Mouse (Mus musculus) gastrocnemius, adult 2 months (tissue): ENCODE data around the gene Adarb2. TPM values are rescaled to one million over a fixed set of nuclear protein-coding genes. Genes with fewer than 3 reads are reported as not detected.

ENCODE experiments used
- DNase-seq: peaks from one replicate; pipeline ENCODE4 v3.0.0; 2022
- H3K27ac ChIP-seq: fragments of 200-600 bp; 2 replicates; pipeline ENCODE4 v1.8.1; 2022; ENCODE audit warnings: mild to moderate bottlenecking
- H3K4me3 ChIP-seq: fragments of 200-600 bp; 2 replicates; pipeline ENCODE4 v1.8.1; 2022; ENCODE audit warnings: mild to moderate bottlenecking, moderate library complexity
- CTCF ChIP-seq: fragments of 200-600 bp; IDR thresholded peaks from 2 replicates; pipeline ENCODE4 v1.8.1; 2022; ENCODE audit warnings: antibody characterized with exemption, mild to moderate bottlenecking, moderate library complexity
- intact Hi-C: fragments of 180-260 bp; cut with DNase I; formaldehyde crosslinking; loops from one replicate; pipeline ENCODE4 v1.15.1; 2025
- total RNA-seq, 2 experiments: library from RNA; stranded (reverse); gene quantifications; 2 replicates each; pipeline ENCODE4 v1.2.3; 2021

The Adarb2 gene
- total RNA-seq, 2 experiments from 2014 or later = not detected

- no peak overlapping the region for H3K27ac ChIP-seq
- H3K4me3 ChIP-seq = no peak overlapping the region
- no peak for TF ChIP-seq CTCF
- intact Hi-C loops = no loop called here
- no peak for DNase-seq
Observed at GRCm38 (mm10) chr13:8333589-8334455, 131.2 kb downstream of the Adarb2 start.

GRCm38 (mm10) chr13:8334580-8334979, 131.9 kb downstream of the Adarb2 start:
- intact Hi-C loops = no loop called here
- Histone ChIP-seq H3K4me3 (no peak overlapping the region), H3K27ac (no peak overlapping the region)
- TF ChIP-seq CTCF = no peak
- DNase-seq = no peak

- Histone ChIP-seq H3K27ac (no peak overlapping the region), H3K4me3 (no peak overlapping the region)
- TF ChIP-seq CTCF = no peak
- intact Hi-C loops = no loop called here
- DNase-seq = no peak
Observed at GRCm38 (mm10) chr13:8341086-8341807, 138.6 kb downstream of the Adarb2 start.

- intact Hi-C loops = no loop called here
- DNase-seq = no peak
- no peak overlapping the region for H3K4me3 ChIP-seq
- TF ChIP-seq CTCF = no peak
- no peak overlapping the region for H3K27ac ChIP-seq
Observed at GRCm38 (mm10) chr13:8347147-8347546, 144.5 kb downstream of the Adarb2 start.

- intact Hi-C loops = no loop called here
- no peak for TF ChIP-seq CTCF
- H3K27ac ChIP-seq = no peak overlapping the region
- no peak for DNase-seq
- no peak overlapping the region for H3K4me3 ChIP-seq
Observed at GRCm38 (mm10) chr13:8352341-8352740, 149.7 kb downstream of the Adarb2 start.

GRCm38 (mm10) chr13:8352952-8353351, 150.3 kb downstream of the Adarb2 start:
- no peak overlapping the region for H3K4me3 ChIP-seq
- intact Hi-C loops = no loop called here
- no peak for TF ChIP-seq CTCF
- no peak for DNase-seq
- no peak overlapping the region for H3K27ac ChIP-seq

GRCm38 (mm10) chr13:8365523-8365922, 162.9 kb downstream of the Adarb2 start:
- H3K4me3 ChIP-seq = no peak overlapping the region
- no peak for TF ChIP-seq CTCF
- intact Hi-C loops = no loop called here
- DNase-seq = no peak
- no peak overlapping the region for H3K27ac ChIP-seq

GRCm38 (mm10) chr13:8366087-8366486, 163.4 kb downstream of the Adarb2 start:
- Histone ChIP-seq H3K4me3 (no peak overlapping the region), H3K27ac (no peak overlapping the region)
- no peak for TF ChIP-seq CTCF
- intact Hi-C loops = no loop called here
- no peak for DNase-seq

GRCm38 (mm10) chr13:8369868-8370387, 167.3 kb downstream of the Adarb2 start:
- Histone ChIP-seq H3K4me3 (no peak overlapping the region), H3K27ac (no peak overlapping the region)
- TF ChIP-seq CTCF = no peak
- no peak for DNase-seq
- intact Hi-C loops = no loop called here

- no peak for DNase-seq
- no peak overlapping the region for H3K27ac ChIP-seq
- intact Hi-C loops = no loop called here
- H3K4me3 ChIP-seq = no peak overlapping the region
- no peak for TF ChIP-seq CTCF
Observed at GRCm38 (mm10) chr13:8388541-8388940, 185.9 kb downstream of the Adarb2 start.

- intact Hi-C loops = no loop called here
- no peak overlapping the region for H3K4me3 ChIP-seq
- TF ChIP-seq CTCF = no peak
- H3K27ac ChIP-seq = no peak overlapping the region
- DNase-seq = no peak
Observed at GRCm38 (mm10) chr13:8400265-8401041, 197.8 kb downstream of the Adarb2 start.

GRCm38 (mm10) chr13:8402324-8402873, 199.7 kb downstream of the Adarb2 start:
- Histone ChIP-seq H3K4me3 (no peak overlapping the region), H3K27ac (no peak overlapping the region)
- DNase-seq = no peak
- no peak for TF ChIP-seq CTCF
- intact Hi-C loops = no loop called here

- intact Hi-C loops = no loop called here
- TF ChIP-seq CTCF = no peak
- Histone ChIP-seq H3K27ac (no peak overlapping the region), H3K4me3 (no peak overlapping the region)
- DNase-seq = no peak
Observed at GRCm38 (mm10) chr13:8406020-8406419, 203.4 kb downstream of the Adarb2 start.
